Mouse (Mus musculus) spleen, postnatal 4 days (tissue): Measurements from ENCODE around the gene Map6d1.

Experiments
- DNase-seq, 2 experiments: peaks; one replicate each; pipeline ENCODE4 v3.0.0; 2022; ENCODE audit warnings: low spot score in 2 of 2

Gene Map6d1

DNA sequence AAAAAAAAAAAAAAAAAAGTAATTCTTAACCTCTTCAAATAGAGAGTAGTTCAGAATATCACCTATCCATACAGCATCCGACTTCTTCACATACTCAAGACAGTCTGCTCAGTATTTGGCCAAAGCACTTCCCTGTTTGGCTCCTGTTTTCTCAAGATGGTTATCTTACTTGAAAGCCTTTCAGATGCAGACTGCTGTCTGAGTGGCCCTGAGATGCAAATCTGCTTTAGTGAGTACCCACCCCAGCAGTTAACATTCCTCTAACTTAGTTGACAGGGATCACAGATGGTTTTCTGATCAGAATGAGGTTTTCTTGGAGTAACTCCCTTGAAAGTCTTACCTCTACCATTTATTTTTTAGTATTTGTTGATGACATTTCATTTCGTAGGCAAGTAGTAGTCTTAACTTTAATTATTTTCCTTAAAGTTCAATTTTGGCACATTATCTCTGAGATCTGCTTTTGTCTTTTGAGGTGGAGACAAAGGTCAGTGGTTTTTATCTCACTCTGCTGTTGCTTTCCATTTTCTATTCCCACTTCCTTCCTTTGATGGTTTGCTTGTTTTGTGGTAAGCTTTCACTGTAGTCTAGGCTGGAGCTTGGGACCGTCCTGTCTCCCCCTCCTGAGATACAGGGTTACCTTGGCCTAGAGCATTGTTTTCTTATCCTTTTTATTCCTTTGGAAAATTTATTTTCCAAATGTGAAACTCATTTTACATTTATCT lies 49.8 kb downstream of the Map6d1 start:
- DNase-seq: no peak

GRCm38 (mm10) chr16:20185368-20185767 lies 55.8 kb downstream of the Map6d1 start:
- no peak for DNase-seq
